Mouse (Mus musculus): ENCODE measurements around the gene Mfng.

DNA sequence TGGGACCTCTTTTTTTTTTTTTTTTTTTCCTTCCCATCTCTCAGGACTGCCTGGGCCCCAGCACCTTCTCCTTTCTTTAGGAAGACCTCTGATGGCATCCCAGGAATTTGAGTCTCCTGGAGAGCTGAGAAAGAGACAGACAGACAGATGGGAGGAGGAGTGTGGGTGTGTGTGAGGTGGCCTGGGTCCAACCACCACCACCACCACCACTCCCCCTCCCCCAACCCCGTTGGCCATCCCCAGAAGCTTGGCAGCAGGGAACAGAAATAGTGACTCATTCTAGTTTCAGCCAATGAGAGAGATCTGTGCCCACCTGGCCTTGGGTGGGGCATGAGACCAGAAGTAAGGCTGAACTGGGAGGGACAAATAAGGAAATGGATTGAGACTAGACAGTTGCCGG is 33.3 kb upstream of the Mfng start:
- no peak for TF ChIP-seq POLR2A (IDR thresholded peaks at IDR 0.05; ENCODE audit: borderline replicate concordance, extremely low read depth, low read depth, low read length)
- TF ChIP-seq CTCF (IDR thresholded peaks at IDR 0.05; ENCODE audit: insufficient read depth, low read length), result no peak

Data from lung, adult 2 months (tissue).